Mouse (Mus musculus) megakaryocyte, embryonic 14.5 days (primary cell): ENCODE data around the gene Psen1. TPM values are rescaled to one million over a fixed set of nuclear protein-coding genes. Genes with fewer than 3 reads are reported as not detected.

Source experiments
- H3K27me3 ChIP-seq: replicated peaks from 2 replicates; pipeline ENCODE3; 2012; ENCODE audit warnings: inconsistent platforms
- H3K36me3 ChIP-seq: replicated peaks from 2 replicates; pipeline ENCODE3; 2012; ENCODE audit warnings: low read length, inconsistent platforms, mixed read lengths
- H3K4me1 ChIP-seq: 2 replicates; pipeline ENCODE4 v1.6.1; 2012; ENCODE audit warnings: inconsistent platforms
- H3K4me3 ChIP-seq: replicated peaks from 2 replicates; pipeline ENCODE3; 2012; ENCODE audit warnings: moderate library complexity, mild to moderate bottlenecking, inconsistent platforms
- H3K9me3 ChIP-seq: 2 replicates; pipeline ENCODE4 v1.6.1; 2012; ENCODE audit warnings: inconsistent platforms
- FLI1 ChIP-seq: IDR thresholded peaks from 2 replicates; pipeline ENCODE4 v1.6.1; 2012; ENCODE audit warnings: low read length, inconsistent platforms, mixed read lengths
- GATA1 ChIP-seq: IDR thresholded peaks from 3 replicates; pipeline ENCODE4 v1.6.1; 2012; ENCODE audit warnings: mixed read lengths, low read length, inconsistent platforms, borderline replicate concordance
- polyA plus RNA-seq: library from polyadenylated mRNA; stranded (reverse); fragments of >175 nt; gene quantifications from 2 replicates; pipeline ENCODE4 v1.2.3, GENCODE M21; 2012; ENCODE audit warnings: low replicate concordance; ENCODE audit not compliant: insufficient read depth

The Psen1 gene
- 1.7 and 12.2 TPM in 2 replicates for polyA plus RNA-seq

DNA sequence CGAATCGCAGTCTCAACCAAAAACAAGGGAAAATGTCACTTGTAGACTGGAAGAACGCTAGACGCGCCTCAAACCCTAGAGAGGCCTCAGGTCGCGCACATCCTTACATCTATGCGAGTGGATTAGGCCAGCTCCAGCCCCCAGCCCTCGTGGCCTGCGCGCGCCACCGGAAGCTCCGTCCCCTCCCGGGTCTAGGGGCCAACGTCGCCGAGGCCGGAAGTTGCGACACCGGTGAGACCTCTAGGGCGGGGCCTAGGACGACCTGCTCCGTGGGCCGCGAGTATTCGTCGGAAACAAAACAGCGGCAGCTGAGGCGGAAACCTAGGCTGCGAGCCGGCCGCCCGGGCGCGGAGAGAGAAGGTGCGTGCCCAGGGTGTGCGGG is at the start of gene Psen1:
Gene Psen1, plus strand, starts transcription at position 219 of the 382 bp plus-strand sequence.
- Histone ChIP-seq H3K36me3 (peaks cover 37% of the 10 kb centered on the region), H3K27me3 (no peaks in the 10 kb centered on the region), H3K4me1 (peaks cover 52% of the 10 kb centered on the region), H3K4me3 (peak within 1 kb of the TSS; percentile 96), H3K9me3 (no peaks in the 10 kb centered on the region)
- TF ChIP-seq FLI1 = peak; percentile 74; the same call in 1 of the 2 replicates
- TF ChIP-seq GATA1 = no peak

DNA sequence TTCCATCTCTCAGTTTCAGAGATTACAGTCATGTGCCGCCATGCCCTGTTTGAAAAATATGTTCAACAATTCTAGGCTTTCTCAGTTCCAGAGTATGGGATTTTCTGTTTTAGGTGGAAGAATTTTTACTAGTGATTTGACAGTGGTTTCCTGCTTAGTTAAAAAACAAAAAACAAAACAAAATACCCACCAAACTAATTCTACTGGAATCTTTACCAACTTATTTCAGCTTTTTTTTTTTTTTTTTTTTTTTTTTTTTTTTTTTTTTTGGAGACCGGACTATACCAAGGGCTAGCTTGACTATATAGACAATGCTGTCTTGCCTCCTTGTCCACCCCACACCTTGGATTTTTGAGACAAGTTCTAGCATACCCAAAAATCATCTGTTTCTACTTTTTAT is 46.7 kb upstream of the Psen1 start:
- peaks cover 21% of the 10 kb centered on the region for H3K4me1 ChIP-seq
- no peaks in the 10 kb centered on the region for H3K27me3 ChIP-seq
- no peaks in the 10 kb centered on the region for H3K9me3 ChIP-seq
- H3K36me3 ChIP-seq = peaks cover 87% of the 10 kb centered on the region
- H3K4me3 ChIP-seq = no peak overlapping the region
- TF ChIP-seq FLI1 (no peak), GATA1 (no peak)

- no peak for TF ChIP-seq FLI1
- TF ChIP-seq GATA1 = no peak
- no peaks in the 10 kb centered on the region for H3K27me3 ChIP-seq
- peaks cover 7% of the 10 kb centered on the region; the same call in 1 of the 2 replicates for H3K4me1 ChIP-seq
- H3K4me3 ChIP-seq = no peak overlapping the region
- H3K9me3 ChIP-seq = no peaks in the 10 kb centered on the region
- H3K36me3 ChIP-seq = peaks cover 86% of the 10 kb centered on the region
Observed at GRCm38 (mm10) chr12:83643116-83643515, 44.8 kb upstream of the Psen1 start.

DNA sequence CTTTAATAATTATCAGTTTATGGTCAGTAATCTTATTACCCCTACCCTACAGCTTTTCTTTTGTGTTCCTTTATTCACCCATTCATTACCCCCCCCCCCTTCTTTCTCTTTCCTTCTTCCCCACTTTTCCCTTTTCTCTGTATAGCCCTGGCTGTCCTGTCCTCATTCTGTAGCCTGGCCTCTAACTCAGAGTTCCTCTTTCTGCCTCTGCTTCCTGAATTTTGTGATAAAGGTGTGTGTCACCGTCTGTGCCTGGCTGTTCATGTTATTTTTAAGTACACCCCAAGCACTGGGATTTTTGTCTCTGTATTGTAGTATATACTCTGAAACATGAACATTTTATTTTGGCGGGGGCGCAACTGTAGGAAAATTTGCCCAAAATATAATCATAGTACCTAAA is 37.6 kb upstream of the Psen1 start:
- peaks cover 91% of the 10 kb centered on the region for H3K36me3 ChIP-seq
- no peak overlapping the region for H3K4me3 ChIP-seq
- H3K4me1 ChIP-seq = peaks cover 32% of the 10 kb centered on the region
- no peaks in the 10 kb centered on the region for H3K27me3 ChIP-seq
- no peak for TF ChIP-seq GATA1
- no peak for TF ChIP-seq FLI1
- no peaks in the 10 kb centered on the region for H3K9me3 ChIP-seq

DNA sequence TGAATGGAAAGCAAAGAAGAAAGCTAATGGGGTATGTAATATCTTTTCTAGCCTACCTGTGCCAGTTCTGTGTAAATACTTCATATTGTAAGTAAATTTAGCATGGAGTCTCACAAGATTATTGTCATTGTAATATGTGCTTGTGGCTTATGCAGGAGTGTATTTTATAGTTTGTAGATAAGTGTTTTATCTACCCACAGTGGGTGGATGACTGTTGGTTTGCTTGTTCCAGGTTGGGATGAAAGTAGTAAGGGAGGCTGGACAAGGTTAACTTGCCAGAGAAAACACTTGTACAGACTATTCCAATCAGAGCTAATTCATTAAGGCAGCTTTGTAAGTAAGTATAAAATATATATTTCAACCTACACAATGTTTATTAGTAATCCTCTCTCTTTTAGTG is 36.5 kb upstream of the Psen1 start:
- H3K36me3 ChIP-seq = peaks cover 90% of the 10 kb centered on the region
- peaks cover 32% of the 10 kb centered on the region for H3K4me1 ChIP-seq
- H3K4me3 ChIP-seq = no peak overlapping the region
- TF ChIP-seq FLI1 (no peak), GATA1 (no peak)
- no peaks in the 10 kb centered on the region for H3K27me3 ChIP-seq
- no peaks in the 10 kb centered on the region for H3K9me3 ChIP-seq

- H3K9me3 ChIP-seq = no peaks in the 10 kb centered on the region
- no peaks in the 10 kb centered on the region for H3K27me3 ChIP-seq
- H3K36me3 ChIP-seq = peaks cover 40% of the 10 kb centered on the region
- TF ChIP-seq FLI1 (no peak), GATA1 (no peak)
- no peak overlapping the region for H3K4me3 ChIP-seq
- peaks cover 30% of the 10 kb centered on the region for H3K4me1 ChIP-seq
Observed at GRCm38 (mm10) chr12:83685466-83685865, 2.5 kb upstream of the Psen1 start.

DNA sequence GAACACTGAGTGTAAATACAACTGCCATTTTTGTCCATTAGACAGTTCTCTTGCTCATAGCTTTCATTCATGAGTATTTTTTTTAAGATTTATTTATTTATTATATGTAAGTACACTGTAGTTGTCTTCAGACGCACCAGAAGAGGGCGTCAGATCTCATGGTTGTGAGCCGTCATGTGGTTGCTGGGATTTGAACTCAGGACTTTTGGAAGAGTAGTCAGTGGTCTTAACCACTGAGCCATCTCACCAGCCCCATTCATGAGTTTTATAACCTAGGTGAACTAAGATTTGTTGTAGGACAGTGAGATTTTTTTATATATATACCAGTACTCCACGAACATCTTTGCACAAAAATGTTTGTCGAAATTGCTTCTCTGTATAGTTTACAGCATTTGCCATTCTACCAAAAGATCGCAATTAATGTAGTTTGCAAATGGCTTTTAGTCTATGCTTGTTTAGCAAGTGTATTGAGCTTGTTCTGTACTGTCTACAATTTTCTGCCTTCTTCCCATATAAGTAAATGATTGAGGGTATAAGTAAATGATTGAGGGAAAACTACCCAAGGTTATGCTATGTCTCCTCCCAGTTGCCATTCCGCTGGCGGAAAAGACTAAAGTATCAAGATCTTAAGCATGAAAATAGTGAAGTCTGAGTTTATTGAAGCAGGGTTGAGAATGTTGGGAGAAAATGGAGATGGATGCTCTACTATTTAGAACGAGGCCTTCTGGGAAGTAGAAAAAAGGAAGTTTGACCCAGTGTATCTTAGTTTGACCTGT is 1.2 kb upstream of the Psen1 start:
- no peak for TF ChIP-seq GATA1
- H3K4me1 ChIP-seq = peaks cover 41% of the 10 kb centered on the region
- no peaks in the 10 kb centered on the region for H3K9me3 ChIP-seq
- no peaks in the 10 kb centered on the region for H3K27me3 ChIP-seq
- no peak overlapping the region for H3K4me3 ChIP-seq
- peaks cover 37% of the 10 kb centered on the region for H3K36me3 ChIP-seq

DNA sequence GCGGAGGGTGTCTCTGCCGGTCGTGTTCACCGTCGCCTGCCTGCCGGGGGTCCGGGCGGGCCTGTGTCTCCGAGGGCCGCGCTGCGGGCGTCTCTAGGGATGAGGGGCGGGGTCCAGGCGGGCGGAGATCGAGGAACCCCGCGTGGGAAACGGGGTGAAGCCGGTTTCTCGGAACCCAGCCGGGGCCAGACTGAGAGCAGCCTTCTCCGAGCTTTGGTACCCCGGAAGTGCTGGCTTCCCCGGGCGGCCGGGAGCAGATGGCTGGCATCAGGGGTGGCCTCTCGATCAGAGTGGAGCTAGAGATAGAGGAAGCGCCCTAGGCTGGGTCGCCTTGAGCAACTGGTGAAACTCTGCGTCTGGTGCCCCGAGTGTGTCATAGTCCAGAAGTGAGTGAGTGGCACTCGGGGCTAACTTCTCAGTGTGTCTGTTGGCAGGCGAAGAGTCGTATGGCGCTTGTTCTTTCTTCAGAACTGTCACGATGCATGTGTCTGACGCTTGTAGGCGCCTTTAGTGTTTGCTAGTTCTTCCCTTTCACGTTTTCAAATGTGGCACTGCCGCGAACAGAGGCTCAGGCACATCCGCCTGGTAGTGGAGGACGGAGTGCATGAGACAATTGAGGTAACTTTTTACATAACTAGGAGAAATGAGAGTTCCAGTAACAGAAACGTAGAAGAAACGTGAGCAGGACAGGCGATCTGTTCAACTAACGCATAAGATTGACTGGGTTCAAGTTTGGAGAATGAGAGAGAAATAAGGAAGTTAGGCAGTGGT is 549 bp downstream of the Psen1 start:
- H3K36me3 ChIP-seq = peaks cover 38% of the 10 kb centered on the region
- peaks cover 57% of the 10 kb centered on the region for H3K4me1 ChIP-seq
- H3K27me3 ChIP-seq = no peaks in the 10 kb centered on the region
- TF ChIP-seq FLI1 (no peak), GATA1 (no peak)
- peak overlapping the region; percentile 96 for H3K4me3 ChIP-seq
- no peaks in the 10 kb centered on the region for H3K9me3 ChIP-seq

- TF ChIP-seq GATA1 = no peak
- no peak for TF ChIP-seq FLI1
- no peaks in the 10 kb centered on the region for H3K27me3 ChIP-seq
- H3K4me1 ChIP-seq = peaks cover 61% of the 10 kb centered on the region
- no peaks in the 10 kb centered on the region for H3K9me3 ChIP-seq
- peaks cover 33% of the 10 kb centered on the region for H3K36me3 ChIP-seq
- peak overlapping the region; percentile 96 for H3K4me3 ChIP-seq
Observed at GRCm38 (mm10) chr12:83689087-83689432, 1.1 kb downstream of the Psen1 start.

DNA sequence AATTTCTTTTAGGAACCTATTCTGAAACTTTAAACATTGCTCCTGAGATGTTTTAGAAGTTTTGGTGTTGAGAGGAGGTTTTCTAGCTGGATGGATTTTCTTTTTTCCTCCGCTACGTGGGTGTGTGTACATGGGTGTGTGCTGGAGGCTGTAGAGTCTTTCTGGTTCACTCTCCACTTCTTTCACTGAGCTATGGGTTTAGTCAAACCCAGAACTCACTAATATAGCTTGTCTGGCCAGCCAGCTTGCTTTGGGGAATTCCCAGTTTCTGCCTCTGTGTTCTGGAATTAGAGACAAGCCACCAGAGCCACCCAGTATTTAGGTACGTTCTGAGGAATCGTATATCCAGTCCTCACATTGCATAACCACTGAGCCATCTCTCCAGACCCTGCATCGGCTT is 6.1 kb downstream of the Psen1 start:
- no peaks in the 10 kb centered on the region for H3K9me3 ChIP-seq
- H3K27me3 ChIP-seq = no peaks in the 10 kb centered on the region
- TF ChIP-seq FLI1 (no peak), GATA1 (no peak)
- H3K4me3 ChIP-seq = no peak overlapping the region
- H3K36me3 ChIP-seq = peaks cover 49% of the 10 kb centered on the region
- peaks cover 69% of the 10 kb centered on the region for H3K4me1 ChIP-seq

GRCm38 (mm10) chr12:83694669-83695068 is 6.7 kb downstream of the Psen1 start:
- no peak for TF ChIP-seq GATA1
- no peak for TF ChIP-seq FLI1
- peaks cover 55% of the 10 kb centered on the region for H3K36me3 ChIP-seq

More at GRCm38 (mm10) chr12:83694669-83695068, 6.7 kb downstream of the Psen1 start:
- no peaks in the 10 kb centered on the region for H3K9me3 ChIP-seq
- H3K4me3 ChIP-seq = no peak overlapping the region
- no peaks in the 10 kb centered on the region for H3K27me3 ChIP-seq
- H3K4me1 ChIP-seq = peaks cover 67% of the 10 kb centered on the region
